Mouse (Mus musculus) olfactory bulb, adult 2 months (tissue): ENCODE data around the gene Prpf19. TPM values are rescaled to one million over a fixed set of nuclear protein-coding genes. Genes with fewer than 3 reads are reported as not detected.

Experiments
- H3K27ac ChIP-seq: fragments of 200-500 bp; 2 replicates; pipeline ENCODE4 v1.5.1; 2012; ENCODE audit warnings: low read depth, low read length; ENCODE audit not compliant: insufficient read depth
- H3K4me1 ChIP-seq: fragments of 200-500 bp; 2 replicates; pipeline ENCODE4 v1.6.1; 2012; ENCODE audit warnings: low read length; ENCODE audit not compliant: control insufficient read depth, insufficient read depth
- H3K4me3 ChIP-seq: fragments of 200-500 bp; 2 replicates; pipeline ENCODE4 v1.5.1; 2012; ENCODE audit warnings: mild to moderate bottlenecking, low read depth, low read length, moderate library complexity; ENCODE audit not compliant: insufficient read depth
- CTCF ChIP-seq: fragments of 200-500 bp; IDR thresholded peaks from 2 replicates; pipeline ENCODE4 v1.5.1; 2012; ENCODE audit warnings: low read depth, mild to moderate bottlenecking, low read length, moderate library complexity; ENCODE audit not compliant: insufficient read depth
- POLR2A ChIP-seq: fragments of 200-500 bp; IDR thresholded peaks from 2 replicates; pipeline ENCODE4 v1.6.1; 2012; ENCODE audit warnings: mild to moderate bottlenecking, low read depth, low read length, moderate library complexity; ENCODE audit not compliant: insufficient read depth
- WGBS: fragments of 180-500 bp; shearing (Covaris S2); methylation state at CpG from one replicate; pipeline ENCODE4 v1.1.7; 2018; 5-methylcytosine and 5-hydroxymethylcytosine counted together
- polyA plus RNA-seq: library from polyadenylated mRNA; stranded (reverse); fragments of >200 nt; gene quantifications from 2 replicates; pipeline ENCODE4 v1.2.4, GENCODE M21; 2012; ENCODE audit warnings: low replicate concordance; ENCODE audit not compliant: missing spikeins, insufficient read depth, insufficient read length

Gene Prpf19
- polyA plus RNA-seq, 1 experiment, result 125 TPM

- Histone ChIP-seq H3K4me1 (no peaks in the 10 kb centered on the region), H3K4me3 (no peak overlapping the region), H3K27ac (no peak overlapping the region)
- TF ChIP-seq CTCF (no peak), POLR2A (no peak)
- WGBS, result 30% methylated on average over 6 of the region's 6 CpGs
Observed at GRCm38 (mm10) chr19:10926123-10926621, 31.1 kb downstream of the Prpf19 start.

GRCm38 (mm10) chr19:10926666-10927065, 31.6 kb downstream of the Prpf19 start:
- no peak overlapping the region for H3K4me3 ChIP-seq
- no peaks in the 10 kb centered on the region for H3K4me1 ChIP-seq
- no peak overlapping the region for H3K27ac ChIP-seq
- TF ChIP-seq POLR2A (no peak), CTCF (no peak)
- WGBS, result 35% methylated on average over 4 of the region's 4 CpGs

GRCm38 (mm10) chr19:10930641-10931040, 35.6 kb downstream of the Prpf19 start:
- WGBS, result 92% methylated on average over 2 of the region's 2 CpGs
- no peak overlapping the region for H3K27ac ChIP-seq
- no peak overlapping the region for H3K4me3 ChIP-seq
- no peaks in the 10 kb centered on the region for H3K4me1 ChIP-seq
- TF ChIP-seq POLR2A (no peak), CTCF (no peak)

GRCm38 (mm10) chr19:10935029-10935428, 40.0 kb downstream of the Prpf19 start:
- TF ChIP-seq POLR2A (no peak), CTCF (no peak)
- Histone ChIP-seq H3K4me3 (no peak overlapping the region), H3K27ac (no peak overlapping the region), H3K4me1 (peaks cover under 1% of the 10 kb centered on the region)
- WGBS, result 18% methylated on average over 5 of the region's 5 CpGs

GRCm38 (mm10) chr19:10936077-10936476, 41.0 kb downstream of the Prpf19 start:
- Histone ChIP-seq H3K4me1 (peaks cover 11% of the 10 kb centered on the region), H3K27ac (no peak overlapping the region), H3K4me3 (no peak overlapping the region)
- 87% methylated on average over 5 of the region's 5 CpGs for WGBS
- no peak for TF ChIP-seq POLR2A
- TF ChIP-seq CTCF, result no peak

- WGBS, result 53% methylated on average over 5 of the region's 5 CpGs
- TF ChIP-seq POLR2A, result no peak
- no peak for TF ChIP-seq CTCF
- Histone ChIP-seq H3K27ac (no peak within 1 kb of the TSS), H3K4me1 (peaks cover 12% of the 10 kb centered on the region), H3K4me3 (no peak within 1 kb of the TSS)
Observed at GRCm38 (mm10) chr19:10937110-10937563, 42.1 kb downstream of the Prpf19 start, which contains the start of gene Ptgdr2. Gene Ptgdr2 (plus strand): TSS chr19:10937160.

- Histone ChIP-seq H3K4me1 (peaks cover 12% of the 10 kb centered on the region), H3K4me3 (no peak overlapping the region), H3K27ac (no peak overlapping the region)
- no peak for TF ChIP-seq CTCF
- no peak for TF ChIP-seq POLR2A
- WGBS, result 87% methylated on average over 3 of the region's 3 CpGs
Observed at GRCm38 (mm10) chr19:10938771-10939170, 43.7 kb downstream of the Prpf19 start.

- Histone ChIP-seq H3K4me3 (peak overlapping the region; percentile 33), H3K27ac (no peak overlapping the region), H3K4me1 (peaks cover 12% of the 10 kb centered on the region)
- WGBS, result 21% methylated on average over 37 of the region's 37 CpGs
- 0 out of 2 replicates have a peak, but pooled peaks have one; percentile 4 for TF ChIP-seq POLR2A
- TF ChIP-seq CTCF, result peak; percentile 58; the same call in 1 of the 2 replicates
Observed at GRCm38 (mm10) chr19:10940097-10940800, 45.2 kb downstream of the Prpf19 start.

GRCm38 (mm10) chr19:10940801-10941457, 45.9 kb downstream of the Prpf19 start:
- WGBS, result 6% methylated on average over 40 of the region's 40 CpGs
- Histone ChIP-seq H3K27ac (no peak overlapping the region), H3K4me3 (peak overlapping the region; percentile 33), H3K4me1 (peaks cover 12% of the 10 kb centered on the region)
- no peak for TF ChIP-seq POLR2A
- no peak for TF ChIP-seq CTCF
